Mouse (Mus musculus) erythroblast, embryonic 14.5 days (primary cell): ENCODE results near the gene Apbb1ip. TPM values are rescaled to one million over a fixed set of nuclear protein-coding genes. Genes with fewer than 3 reads are reported as not detected.
A peak's percentile ranks its signal among the peaks of the same experiment; 100 is the strongest.

ENCODE experiments used
- H3K27me3 ChIP-seq: 2 replicates; pipeline ENCODE4 v1.6.1; 2012; ENCODE audit warnings: inconsistent platforms; ENCODE audit not compliant: control insufficient read depth
- H3K36me3 ChIP-seq: 2 replicates; pipeline ENCODE4 v1.6.1; 2012; ENCODE audit warnings: mild to moderate bottlenecking, inconsistent platforms; ENCODE audit not compliant: control insufficient read depth
- H3K4me1 ChIP-seq: 2 replicates; pipeline ENCODE4 v1.6.1; 2012; ENCODE audit warnings: inconsistent platforms; ENCODE audit not compliant: control insufficient read depth
- H3K4me3 ChIP-seq: replicated peaks from 2 replicates; pipeline ENCODE3; 2012; ENCODE audit warnings: moderate library complexity, mild to moderate bottlenecking, inconsistent platforms
- H3K9me3 ChIP-seq: 2 replicates; pipeline ENCODE4 v1.6.1; 2012; ENCODE audit warnings: low read length, inconsistent platforms, mixed read lengths; ENCODE audit not compliant: control insufficient read depth
- GATA1 ChIP-seq: IDR thresholded peaks from 2 replicates; pipeline ENCODE4 v1.6.1; 2012; ENCODE audit warnings: low read length, inconsistent platforms, mixed read lengths
- TAL1 ChIP-seq: IDR thresholded peaks from 3 replicates; pipeline ENCODE4 v1.6.1; 2012; ENCODE audit warnings: low read length, inconsistent platforms, mixed read lengths
- polyA plus RNA-seq: library from polyadenylated mRNA; stranded (reverse); fragments of >175 nt; gene quantifications from 2 replicates; pipeline ENCODE4 v1.2.3, GENCODE M21; 2012

Apbb1ip gene
- polyA plus RNA-seq, 1 experiment: 1.5 TPM

- Histone ChIP-seq H3K4me1 (peaks cover 63% of the 10 kb centered on the region), H3K36me3 (no peaks in the 10 kb centered on the region; the same call in none of the 2 replicates), H3K27me3 (no peaks in the 10 kb centered on the region), H3K9me3 (no peaks in the 10 kb centered on the region), H3K4me3 (no peak overlapping the region)
- TF ChIP-seq GATA1 (0 out of 2 replicates have a peak, but pooled peaks have one; percentile 33), TAL1 (peak; percentile 39; the same call in 1 of the 3 replicates)
These were observed 8.2 kb downstream of the Apbb1ip start for GRCm38 (mm10) chr2:22782057-22782456.

GRCm38 (mm10) chr2:22783137-22783638 lies 9.3 kb downstream of the Apbb1ip start:
- TF ChIP-seq GATA1: peak; percentile 35; the same call in 1 of the 2 replicates
- TF ChIP-seq TAL1: no peak
- Histone ChIP-seq H3K36me3 (no peaks in the 10 kb centered on the region; the same call in none of the 2 replicates), H3K4me3 (no peak overlapping the region), H3K9me3 (no peaks in the 10 kb centered on the region), H3K4me1 (peaks cover 51% of the 10 kb centered on the region), H3K27me3 (no peaks in the 10 kb centered on the region)

GRCm38 (mm10) chr2:22784186-22784585 lies 10.3 kb downstream of the Apbb1ip start:
- TF ChIP-seq GATA1: no peak
- no peak for TF ChIP-seq TAL1
- no peaks in the 10 kb centered on the region for H3K27me3 ChIP-seq
- no peak overlapping the region for H3K4me3 ChIP-seq
- H3K4me1 ChIP-seq: peaks cover 44% of the 10 kb centered on the region
- no peaks in the 10 kb centered on the region for H3K9me3 ChIP-seq
- no peaks in the 10 kb centered on the region; the same call in none of the 2 replicates for H3K36me3 ChIP-seq

GRCm38 (mm10) chr2:22784771-22785170 lies 10.9 kb downstream of the Apbb1ip start:
- Histone ChIP-seq H3K4me1 (peaks cover 41% of the 10 kb centered on the region), H3K27me3 (no peaks in the 10 kb centered on the region)

GRCm38 (mm10) chr2:22788658-22789057 lies 14.8 kb downstream of the Apbb1ip start:
- H3K36me3 ChIP-seq: no peaks in the 10 kb centered on the region; the same call in none of the 2 replicates
- no peak overlapping the region for H3K4me3 ChIP-seq
- TF ChIP-seq GATA1 (no peak), TAL1 (no peak)
- no peaks in the 10 kb centered on the region for H3K9me3 ChIP-seq
- no peaks in the 10 kb centered on the region for H3K27me3 ChIP-seq
- peaks cover 16% of the 10 kb centered on the region for H3K4me1 ChIP-seq

More at GRCm38 (mm10) chr2:22784771-22785170, 10.9 kb downstream of the Apbb1ip start:
- no peak overlapping the region for H3K4me3 ChIP-seq
- no peak for TF ChIP-seq TAL1
- no peak for TF ChIP-seq GATA1
- no peaks in the 10 kb centered on the region; the same call in none of the 2 replicates for H3K36me3 ChIP-seq
- H3K9me3 ChIP-seq: no peaks in the 10 kb centered on the region

- TF ChIP-seq TAL1 (no peak), GATA1 (no peak)
- no peaks in the 10 kb centered on the region for H3K9me3 ChIP-seq
- no peaks in the 10 kb centered on the region for H3K27me3 ChIP-seq
- H3K4me3 ChIP-seq: no peak overlapping the region
- peaks cover 8% of the 10 kb centered on the region; the same call in 1 of the 2 replicates for H3K4me1 ChIP-seq
- no peaks in the 10 kb centered on the region; the same call in none of the 2 replicates for H3K36me3 ChIP-seq
These were observed 15.7 kb downstream of the Apbb1ip start for GRCm38 (mm10) chr2:22789576-22789975.

- Histone ChIP-seq H3K4me3 (no peak overlapping the region), H3K4me1 (peaks cover 5% of the 10 kb centered on the region; the same call in 1 of the 2 replicates), H3K27me3 (no peaks in the 10 kb centered on the region)
These were observed 16.5 kb downstream of the Apbb1ip start for GRCm38 (mm10) chr2:22790435-22790834.

GRCm38 (mm10) chr2:22795087-22795486 lies 21.2 kb downstream of the Apbb1ip start:
- no peak for TF ChIP-seq TAL1
- TF ChIP-seq GATA1: no peak
- Histone ChIP-seq H3K27me3 (no peaks in the 10 kb centered on the region), H3K36me3 (peaks cover 8% of the 10 kb centered on the region), H3K9me3 (peaks cover 6% of the 10 kb centered on the region), H3K4me3 (no peak overlapping the region), H3K4me1 (no peaks in the 10 kb centered on the region; the same call in 1 of the 2 replicates)

More at GRCm38 (mm10) chr2:22790435-22790834, 16.5 kb downstream of the Apbb1ip start:
- Histone ChIP-seq H3K9me3 (peaks cover 5% of the 10 kb centered on the region), H3K36me3 (peaks cover 5% of the 10 kb centered on the region)
- TF ChIP-seq GATA1 (no peak), TAL1 (no peak)

GRCm38 (mm10) chr2:22796487-22796886 lies 22.6 kb downstream of the Apbb1ip start:
- Histone ChIP-seq H3K4me3 (no peak overlapping the region), H3K4me1 (no peaks in the 10 kb centered on the region), H3K27me3 (no peaks in the 10 kb centered on the region), H3K9me3 (peaks cover 6% of the 10 kb centered on the region), H3K36me3 (peaks cover 10% of the 10 kb centered on the region)
- TF ChIP-seq GATA1 (no peak), TAL1 (no peak)
